Mouse (Mus musculus) lung, postnatal 10 days (tissue): Measurements from ENCODE around the gene Fsd2.

Experiments
- DNase-seq: peaks from one replicate; pipeline ENCODE4 v3.0.0; 2021

Fsd2 gene

GRCm38 (mm10) chr7:81571941-81572441, 5.2 kb upstream of the Fsd2 start:
- DNase-seq = peak; percentile 21

- peak; percentile 96 for DNase-seq
These were observed 4.6 kb upstream of the Fsd2 start, which contains the start of gene Whamm for GRCm38 (mm10) chr7:81571108-81571940. Gene Whamm, plus strand, starts transcription at chr7:81571266.

- DNase-seq = no peak
These were observed 4.0 kb upstream of the Fsd2 start for GRCm38 (mm10) chr7:81570752-81571107.

GRCm38 (mm10) chr7:81570271-81570670, 3.5 kb upstream of the Fsd2 start:
- DNase-seq = no peak

GRCm38 (mm10) chr7:81569851-81570250, 3.1 kb upstream of the Fsd2 start:
- no peak for DNase-seq

GRCm38 (mm10) chr7:81567396-81567795, 652 bp upstream of the Fsd2 start:
- DNase-seq = no peak

- no peak for DNase-seq
These were observed 412 bp downstream of the Fsd2 start for GRCm38 (mm10) chr7:81566332-81566731.

- no peak for DNase-seq
These were observed 1.2 kb downstream of the Fsd2 start for GRCm38 (mm10) chr7:81565381-81566055.

GRCm38 (mm10) chr7:81564766-81565165, 2.0 kb downstream of the Fsd2 start:
- no peak for DNase-seq

- DNase-seq = no peak
These were observed 3.2 kb downstream of the Fsd2 start for GRCm38 (mm10) chr7:81563506-81564015.

GRCm38 (mm10) chr7:81561211-81561610, 5.5 kb downstream of the Fsd2 start:
- DNase-seq = no peak

- DNase-seq = no peak
These were observed 6.4 kb downstream of the Fsd2 start for GRCm38 (mm10) chr7:81560101-81561049.

GRCm38 (mm10) chr7:81559231-81559980, 7.3 kb downstream of the Fsd2 start:
- DNase-seq = no peak

- no peak for DNase-seq
These were observed 8.8 kb downstream of the Fsd2 start for GRCm38 (mm10) chr7:81557985-81558360.

GRCm38 (mm10) chr7:81557252-81557984, 9.3 kb downstream of the Fsd2 start:
- peak; percentile 75 for DNase-seq

- no peak for DNase-seq
These were observed 9.9 kb downstream of the Fsd2 start for GRCm38 (mm10) chr7:81556839-81557238.

GRCm38 (mm10) chr7:81554369-81554768, 12.4 kb downstream of the Fsd2 start:
- peak; percentile 26 for DNase-seq

- no peak for DNase-seq
These were observed 13.2 kb downstream of the Fsd2 start for GRCm38 (mm10) chr7:81553589-81553988.

GRCm38 (mm10) chr7:81548864-81549263, 17.9 kb downstream of the Fsd2 start:
- DNase-seq = no peak

GRCm38 (mm10) chr7:81542934-81543333, 23.8 kb downstream of the Fsd2 start:
- no peak for DNase-seq

GRCm38 (mm10) chr7:81541924-81542524, 24.7 kb downstream of the Fsd2 start:
- DNase-seq = peak; percentile 50
